In genomic region chr6:119514085-119514484, GRCm38 (mm10) we compare ENCODE assay signal across 15 mouse cellular contexts. TPM values are rescaled to one million over a fixed set of nuclear protein-coding genes. Genes with fewer than 3 reads are reported as not detected.
A peak's percentile ranks its signal among the peaks of the same experiment; 100 is the strongest.
DNase-seq lines count a peak whose midpoint lies in the region; ATAC-seq and TF ChIP-seq lines count a peak whose summit lies in the region.
"Had no signal": no experiment of that assay in that cellular context is flagged by ENCODE, and none has a peak within 500 bp of the region (broad histone marks: within the 10 kb centered on the region; RNA-seq: fewer than 3 reads in every experiment).

No protein-coding gene starts in this region.

- H3K27ac ChIP-seq in heart, embryonic 15.5 days, result no peak overlapping the region; the same call in 1 of the 2 replicates
- 0 out of 2 replicates have a peak overlapping the region, but pooled peaks have one; percentile 0 for H3K27ac ChIP-seq in kidney, postnatal 0 days
- H3K27ac ChIP-seq: neural tube, embryonic 13.5 days had no signal

- no peak overlapping the region for H3K4me2 ChIP-seq in heart, embryonic 15.5 days
- H3K4me2 ChIP-seq in kidney, postnatal 0 days (ENCODE audit: low read length), result no peak overlapping the region
- H3K4me2 ChIP-seq: neural tube, embryonic 13.5 days had no signal

- TF ChIP-seq CTCF in kidney, postnatal 0 days (IDR thresholded peaks at IDR 0.05; ENCODE audit: low read depth), result no peak

- peaks cover 25% of the 10 kb centered on the region for H3K4me1 ChIP-seq in heart, embryonic 15.5 days (replicated peaks)
- no peaks in the 10 kb centered on the region for H3K4me1 ChIP-seq in kidney, postnatal 0 days (replicated peaks; ENCODE audit: insufficient read depth, low read length)

- no peaks in the 10 kb centered on the region for H3K27me3 ChIP-seq in heart, embryonic 15.5 days
- H3K27me3 ChIP-seq in kidney, postnatal 0 days (ENCODE audit: insufficient read depth, low read length), result no peaks in the 10 kb centered on the region
- H3K27me3 ChIP-seq: neural tube, embryonic 13.5 days had no signal

- no peaks in the 10 kb centered on the region for H3K9me3 ChIP-seq in heart, embryonic 15.5 days (replicated peaks)
- H3K9me3 ChIP-seq in kidney, postnatal 0 days (replicated peaks; ENCODE audit: low read length), result no peaks in the 10 kb centered on the region

- intact Hi-C loops in heart, postnatal 14 days (cut with DNase I), result no loop called here

- peak; percentile 43 to 61 for DNase-seq in cerebellum, postnatal 10 days
- no peak for DNase-seq in cerebellum, adult 11-12 months
- no peak for DNase-seq in heart, postnatal 14 days
- no peak for DNase-seq in kidney, postnatal 0 days (ENCODE audit: low spot score)
- DNase-seq in kidney, adult 18-20 months, result no peak
- peak; percentile 50 for DNase-seq in retina, postnatal 1 day
- DNase-seq in retina, embryonic 14.5 days (ENCODE audit: low spot score), result no peak
- DNase-seq: cerebellum, postnatal 25 days; gastrocnemius, postnatal 25 days; layer of hippocampus, adult 9-11 months; thymus, postnatal 14 days had no signal

- ATAC-seq in heart, embryonic 15.5 days (replicated peaks; ENCODE audit: insufficient number of reproducible peaks, insufficient read depth, low FRiP score, low read depth), result peak; percentile 69
- no peak for ATAC-seq in kidney, postnatal 0 days (replicated peaks; ENCODE audit: low FRiP score, low read depth)

- H3K36me3 ChIP-seq in heart, embryonic 15.5 days, result no peaks in the 10 kb centered on the region
- no peaks in the 10 kb centered on the region for H3K36me3 ChIP-seq in kidney, postnatal 0 days (ENCODE audit: insufficient read depth, low read length)
- H3K36me3 ChIP-seq: neural tube, embryonic 13.5 days had no signal

- no peak overlapping the region for H3K4me3 ChIP-seq in heart, embryonic 15.5 days
- H3K4me3 ChIP-seq in kidney, postnatal 0 days (replicated peaks; ENCODE audit: low read depth, low read length), result no peak overlapping the region
- H3K4me3 ChIP-seq: erythroblast, embryonic 14.5 days; neural tube, embryonic 13.5 days had no signal

- H3K9ac ChIP-seq in heart, embryonic 15.5 days, result no peak overlapping the region; the same call in 1 of the 2 replicates
- no peak overlapping the region for H3K9ac ChIP-seq in kidney, postnatal 0 days (ENCODE audit: low read depth, low read length)
- H3K9ac ChIP-seq: neural tube, embryonic 13.5 days had no signal

- WGBS in heart, embryonic 15.5 days, result 49% methylated on average over 7 of the region's 7 CpGs
- WGBS in kidney, postnatal 0 days, result 63% methylated on average over 7 of the region's 7 CpGs

RNA-seq across cellular contexts. Expression of gene Wnt5b, which starts 30.1 kb away (rescaled TPM):
- polyA plus RNA-seq in heart, embryonic 15.5 days (2015; fragmentation: Nextera tagmentation; extraction: Ambion mirVana), result 5.8 and 8.0 TPM in 2 replicates
- total RNA-seq in heart, postnatal 14 days (2021), result 1 to 10 TPM; 4.7 to 4.9 TPM
- polyA plus RNA-seq in kidney, postnatal 0 days (2015; fragmentation: Nextera tagmentation; extraction: Ambion mirVana), result 11.1 and 12.2 TPM in 2 replicates
- total RNA-seq: megakaryocyte-erythroid progenitor cell, adult 5-6 weeks had no signal
- polyA plus RNA-seq: erythroblast, embryonic 14.5 days had no signal

RNA-seq across cellular contexts. Expression of gene Fbxl14, which starts 34.6 kb away (rescaled TPM):
- 2.7 and 3.1 TPM in 2 replicates for polyA plus RNA-seq in heart, embryonic 15.5 days (2015; fragmentation: Nextera tagmentation; extraction: Ambion mirVana)
- 10 to 100 TPM; 15.4 to 16.5 TPM for total RNA-seq in heart, postnatal 14 days (2021)
- polyA plus RNA-seq in kidney, postnatal 0 days (2015; fragmentation: Nextera tagmentation; extraction: Ambion mirVana), result 5.1 and 5.3 TPM in 2 replicates

Comparison
In these comparisons a context has a peak if more than half of its experiments do, and no peak if none do; other contexts are left out.
1. DNase-seq: peak in cerebellum, postnatal 10 days (2 of 2) and retina, postnatal 1 day (single experiment); none in cerebellum, adult 11-12 months (single experiment), heart, postnatal 14 days (0 of 2), kidney, postnatal 0 days (single experiment), kidney, adult 18-20 months (single experiment) and retina, embryonic 14.5 days (single experiment).